Mouse (Mus musculus) retina, postnatal 1 day (tissue): ENCODE results near the gene Dnlz.
A peak's percentile ranks its signal among the peaks of the same experiment; 100 is the strongest.
"Not testable (repeated sequence)": the region's sequence is repeated elsewhere in the genome, so short reads cannot be mapped to it uniquely, and the experiment has no call there.

ENCODE experiments used
- DNase-seq: peaks from one replicate; pipeline ENCODE4 v3.0.0-alpha.2; 2012

Dnlz gene

GRCm38 (mm10) chr2:26351358-26352290 is at the start of gene Dnlz:
Gene Dnlz, minus strand, starts transcription at chr2:26352110.
- peak; percentile 95 for DNase-seq

DNA sequence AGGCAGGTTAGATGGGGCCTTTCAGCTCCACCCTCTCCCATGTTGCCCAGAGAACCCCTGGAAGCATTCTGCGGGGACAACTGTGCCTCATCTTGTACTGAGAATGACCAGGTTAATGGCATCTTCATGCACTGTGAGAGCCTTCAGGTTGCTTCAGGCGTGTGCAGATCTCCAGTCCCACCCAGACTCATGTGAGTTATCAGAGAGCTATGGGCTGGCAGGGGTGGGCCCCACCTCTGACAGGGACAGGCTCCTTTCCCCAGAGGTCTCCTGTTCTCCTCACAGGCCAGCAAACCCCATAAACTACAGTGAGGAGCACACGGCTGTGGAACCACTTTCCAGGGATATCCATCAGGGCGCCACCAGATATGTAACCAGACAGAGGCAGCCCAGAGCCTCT is 49.1 kb upstream of the Dnlz start:
- DNase-seq = no peak

- DNase-seq = no peak
Observed at GRCm38 (mm10) chr2:26400296-26400695, 48.4 kb upstream of the Dnlz start.

DNA sequence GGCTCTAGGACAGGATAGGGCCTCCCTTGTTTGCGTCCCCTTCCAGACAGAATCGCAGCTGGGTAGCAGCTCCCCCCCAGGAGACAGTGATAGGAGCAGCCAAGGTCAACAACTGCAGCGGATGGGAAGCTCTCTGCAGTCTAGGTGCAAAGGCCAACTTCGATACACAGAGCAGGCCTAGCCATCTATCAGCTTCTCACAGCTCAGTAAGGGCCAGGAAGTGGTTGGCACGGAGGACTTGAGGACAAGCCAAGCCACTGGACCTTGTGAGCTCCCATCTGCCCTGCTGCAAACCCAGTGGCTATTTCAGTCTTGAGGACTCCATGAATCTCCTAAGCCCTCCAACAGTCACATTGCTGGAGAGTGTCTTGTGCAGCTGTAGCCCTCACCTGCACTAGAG is 47.7 kb upstream of the Dnlz start:
- no peak for DNase-seq

- no peak for DNase-seq
Observed at GRCm38 (mm10) chr2:26398978-26399377, 47.1 kb upstream of the Dnlz start.

GRCm38 (mm10) chr2:26391617-26392016 is 39.7 kb upstream of the Dnlz start:
- DNase-seq = no peak

- DNase-seq = no peak
Observed at GRCm38 (mm10) chr2:26390954-26391353, 39.0 kb upstream of the Dnlz start.

DNA sequence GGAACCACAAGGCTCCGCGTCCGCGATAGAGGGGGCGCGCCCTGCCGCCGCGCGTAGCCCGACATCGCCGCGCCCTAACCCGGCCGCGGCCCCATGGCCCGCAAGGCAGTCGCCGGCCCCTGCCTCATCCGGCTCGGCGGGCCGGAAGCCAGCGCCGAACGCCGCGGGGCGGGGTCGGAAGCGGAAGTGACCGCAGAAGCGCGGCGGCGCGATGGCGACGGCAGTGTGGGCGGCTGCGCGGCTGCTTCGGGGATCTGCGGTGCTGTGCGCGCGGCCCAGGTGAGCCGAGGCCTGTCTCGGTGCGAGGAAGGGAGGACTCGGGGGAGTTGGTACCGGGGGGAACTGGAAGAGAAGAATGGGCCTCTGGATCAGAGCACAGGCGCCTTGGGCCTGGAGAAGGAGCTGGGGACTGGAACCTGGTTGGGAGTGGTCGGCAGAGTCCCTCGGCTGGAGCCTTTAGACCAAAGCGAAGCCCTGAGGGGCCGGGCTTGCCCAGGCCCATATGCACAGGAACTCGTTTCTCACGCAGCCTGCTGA is 37.3 kb upstream of the Dnlz start, which contains the start of the genes Entr1 and Pmpca:
Entr1 (minus strand) TSS at position 163 of the 537 bp plus-strand sequence.
Pmpca (plus strand) TSS at position 186 of the 537 bp plus-strand sequence.
- peak; percentile 91 for DNase-seq

DNA sequence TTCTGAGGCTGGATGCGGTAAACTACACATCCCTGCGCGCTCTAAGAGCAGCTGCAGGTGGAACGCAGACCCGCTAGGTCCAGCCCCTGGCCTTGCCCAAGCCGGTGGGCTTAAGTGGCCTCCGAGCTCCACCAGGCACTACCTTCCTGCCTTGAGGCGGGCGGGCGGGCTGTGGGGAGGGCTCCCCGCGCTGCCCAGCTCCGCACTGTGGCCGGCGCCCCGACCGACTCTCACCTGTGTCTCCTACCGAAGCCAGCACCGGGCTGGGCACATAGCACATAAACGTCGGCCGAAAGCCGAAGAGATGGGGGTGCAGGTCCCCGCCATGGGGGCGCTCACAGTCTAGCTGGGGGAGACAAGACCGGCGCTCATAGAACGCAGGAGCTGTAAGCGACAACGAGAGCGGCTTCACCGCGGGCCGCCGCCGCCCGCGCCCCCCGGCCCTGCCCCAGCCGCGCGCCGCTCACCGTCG is 36.8 kb upstream of the Dnlz start:
- no peak for DNase-seq

DNA sequence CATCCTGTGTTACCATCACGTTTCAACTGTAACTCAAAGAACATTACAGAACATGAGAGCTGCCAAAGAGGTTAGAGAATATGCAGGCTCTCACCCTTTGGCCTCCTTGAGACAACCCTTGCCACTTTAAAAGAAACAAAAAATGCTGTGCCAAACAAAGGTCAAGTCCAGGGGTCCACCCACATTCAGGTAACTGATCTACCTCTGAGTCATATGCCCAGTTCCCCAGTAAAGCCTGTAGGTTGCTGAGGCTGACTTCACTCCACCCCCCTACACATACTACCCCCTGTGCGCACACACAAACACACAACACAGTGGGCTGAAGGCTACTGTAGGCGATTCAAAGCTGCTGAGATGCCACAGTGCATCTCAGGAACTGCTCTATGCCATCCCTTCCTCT is 35.8 kb upstream of the Dnlz start:
- DNase-seq = no peak

DNA sequence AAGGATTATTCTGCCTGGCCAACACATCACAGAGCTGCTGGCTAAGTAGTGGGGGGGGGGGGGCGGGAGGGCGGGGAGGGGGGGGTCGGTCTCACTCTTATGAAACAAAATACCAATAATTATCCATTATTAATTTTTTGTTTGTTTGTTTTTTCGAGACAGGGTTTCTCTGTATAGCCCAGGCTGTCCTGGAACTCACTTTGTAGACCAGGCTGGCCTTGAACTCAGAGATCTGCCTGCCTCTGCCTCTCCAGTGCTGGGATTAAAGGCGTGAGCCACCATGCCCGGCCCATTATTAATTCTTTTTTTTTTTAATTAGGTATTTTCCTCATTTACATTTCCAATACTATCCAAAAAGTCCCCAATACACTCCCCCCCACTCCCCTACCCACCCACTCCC is 29.0 kb upstream of the Dnlz start:
- not testable (repeated sequence) for DNase-seq

DNA sequence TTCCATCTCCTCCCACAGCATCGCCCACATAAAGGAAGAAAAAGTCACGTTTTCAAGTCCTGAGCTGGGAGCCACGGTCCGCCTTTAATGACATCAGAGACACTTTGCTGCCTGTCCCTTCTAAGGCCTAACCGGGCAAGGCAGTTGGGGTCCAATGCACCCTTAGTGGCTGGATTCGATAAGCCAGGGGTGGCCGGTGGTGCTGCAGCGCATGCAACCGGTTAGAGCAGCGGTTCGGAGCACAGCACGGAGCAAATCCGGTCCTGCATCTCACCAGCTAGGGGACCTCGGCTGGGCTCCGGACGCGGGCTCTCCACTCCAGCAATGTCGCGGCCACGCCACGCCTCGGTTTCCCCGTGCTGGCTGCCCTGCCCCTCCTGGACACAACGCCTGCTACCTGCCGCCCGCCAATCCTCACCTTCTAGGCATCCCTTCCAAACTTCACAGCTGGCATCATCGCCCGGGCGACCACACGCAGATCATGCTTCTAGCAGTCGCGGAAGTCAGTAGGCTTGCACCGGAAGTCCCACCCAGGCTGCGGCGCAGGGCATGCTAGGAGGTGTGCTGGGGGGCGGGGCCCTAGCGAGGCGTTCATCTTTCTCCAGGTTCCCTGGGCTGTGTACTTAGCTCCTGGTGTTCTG is 28.3 kb upstream of the Dnlz start, which contains the start of gene Snapc4:
Snapc4 (minus strand) TSS at position 523 of the 641 bp plus-strand sequence.
- DNase-seq = peak; percentile 91

DNA sequence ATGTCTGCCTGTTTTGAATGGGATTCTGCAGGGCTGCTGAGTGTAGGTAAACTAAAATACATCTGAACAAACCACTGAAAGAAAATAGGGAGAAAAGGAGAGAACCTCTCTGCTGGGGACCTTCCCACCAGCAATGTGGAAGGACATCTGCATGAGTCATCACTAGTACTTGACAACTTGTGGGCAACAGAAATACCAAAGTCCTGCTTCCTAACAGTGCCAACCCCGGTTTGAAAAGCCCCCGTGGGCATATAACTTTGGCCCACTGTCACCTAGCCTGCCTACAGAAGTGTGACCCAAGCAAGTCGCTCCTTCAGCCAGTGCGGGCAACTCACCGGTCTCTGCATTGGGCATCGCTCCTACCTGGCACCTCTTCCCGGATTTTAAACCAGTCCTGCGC is 20.5 kb upstream of the Dnlz start:
- no peak for DNase-seq

DNA sequence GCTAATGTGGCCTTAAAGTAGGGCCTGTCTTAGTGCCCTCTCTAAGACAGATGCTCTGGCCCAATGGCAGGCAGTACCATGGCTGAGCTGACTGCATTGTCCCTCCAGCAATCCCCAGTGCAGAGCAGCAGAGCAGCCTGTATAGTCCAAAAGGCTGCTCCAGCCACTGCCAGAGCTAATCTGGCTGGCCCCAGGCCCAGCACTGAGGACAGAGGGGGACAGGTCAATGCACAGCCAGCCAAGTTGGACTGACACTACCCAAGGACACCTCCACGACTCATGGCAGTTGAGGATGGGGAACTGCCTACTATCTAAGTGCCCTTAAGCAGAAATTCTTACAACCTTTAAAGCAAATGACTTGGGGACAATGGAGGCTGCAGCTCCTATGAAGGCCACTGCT is 16.7 kb upstream of the Dnlz start:
- DNase-seq = no peak

- DNase-seq = no peak
Observed at GRCm38 (mm10) chr2:26367911-26368310, 16.0 kb upstream of the Dnlz start.

- DNase-seq = no peak
Observed at GRCm38 (mm10) chr2:26364738-26365465, 13.0 kb upstream of the Dnlz start.

- DNase-seq = no peak
Observed at GRCm38 (mm10) chr2:26363481-26363880, 11.6 kb upstream of the Dnlz start.

GRCm38 (mm10) chr2:26362991-26363390 is 11.1 kb upstream of the Dnlz start:
- DNase-seq = no peak

DNA sequence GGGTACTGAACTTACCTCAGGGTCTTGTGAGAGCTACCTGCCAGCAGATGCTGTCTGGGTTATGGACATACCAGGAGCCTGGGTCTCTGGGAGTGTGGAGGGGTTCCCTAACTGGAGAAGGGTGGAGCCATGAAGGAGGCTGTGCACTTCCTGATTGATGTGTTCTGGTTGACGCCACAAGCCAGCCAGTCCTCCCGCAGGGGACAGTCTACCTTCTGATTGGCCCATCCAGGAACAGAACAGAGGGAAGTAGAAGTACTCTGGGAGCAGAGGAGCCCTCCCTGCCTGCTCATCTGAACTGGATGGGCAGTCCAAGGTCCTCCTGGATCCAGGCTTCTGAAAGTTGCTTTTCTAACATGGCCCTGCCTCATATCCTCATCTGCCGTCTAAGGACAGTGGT is 8.9 kb upstream of the Dnlz start, which contains the start of gene Card9:
Card9 (minus strand) TSS at position 147 of the 400 bp plus-strand sequence.
- DNase-seq = no peak

GRCm38 (mm10) chr2:26359983-26360382 is 8.1 kb upstream of the Dnlz start:
- no peak for DNase-seq

GRCm38 (mm10) chr2:26358667-26359320 is 6.9 kb upstream of the Dnlz start:
- DNase-seq = no peak

DNA sequence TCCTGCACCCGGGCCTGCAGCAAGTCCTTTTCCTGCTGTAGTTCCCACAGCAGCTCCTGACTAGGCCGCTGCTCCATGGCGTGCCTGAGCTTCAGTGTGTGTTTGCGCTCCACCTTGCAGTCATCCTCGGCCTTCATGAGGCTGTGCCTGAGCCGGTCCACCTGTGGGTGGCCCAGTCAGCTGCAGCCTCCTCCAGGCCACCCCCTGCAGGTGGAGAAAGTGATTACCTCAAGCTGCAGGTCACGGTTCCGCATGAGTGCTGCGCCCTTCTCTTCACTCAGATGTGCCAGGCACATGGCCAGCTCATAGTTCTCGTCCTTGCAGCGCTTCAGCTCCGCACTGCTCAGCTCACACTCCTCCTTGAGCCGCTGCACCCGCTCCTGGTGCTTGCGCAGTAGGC is 5.6 kb upstream of the Dnlz start:
- DNase-seq = no peak
